Mouse (Mus musculus) forebrain, embryonic 13.5 days (tissue): ENCODE results near the gene Slc13a5. TPM values are rescaled to one million over a fixed set of nuclear protein-coding genes. Genes with fewer than 3 reads are reported as not detected.

Experiments
- polyA plus RNA-seq: library from polyadenylated mRNA; unstranded; fragments of >200 nt; fragmentation: Nextera tagmentation; extraction: Ambion mirVana; gene quantifications from 2 replicates; pipeline ENCODE4 v1.2.1, GENCODE M21; 2015

The Slc13a5 gene
- polyA plus RNA-seq, 1 experiment from 2014 or later = 0.12 TPM

Other genes starting within 250 kb of the Slc13a5 start
- gene Aipl1, start 229.7 kb downstream of the Slc13a5 start, polyA plus RNA-seq = 0.23 and 0.31 TPM in 2 replicates
- 155 and 171 TPM in 2 replicates for gene Pimreg, start 225.2 kb downstream of the Slc13a5 start, polyA plus RNA-seq
- gene Pitpnm3, start 131.4 kb downstream of the Slc13a5 start, polyA plus RNA-seq = 0.63 and 0.65 TPM in 2 replicates
- gene Gm43951, start 60.4 kb downstream of the Slc13a5 start, polyA plus RNA-seq = 0.94 and 1.2 TPM in 2 replicates
- 26.2 and 29.9 TPM in 2 replicates for gene 4933427D14Rik, start 59.8 kb downstream of the Slc13a5 start, polyA plus RNA-seq
- gene Txndc17, start 59.7 kb downstream of the Slc13a5 start, polyA plus RNA-seq = 152 and 157 TPM in 2 replicates
- 69.7 and 70.0 TPM in 2 replicates for gene Med31, start 51.6 kb downstream of the Slc13a5 start, polyA plus RNA-seq
- gene Xaf1, start 34.4 kb upstream of the Slc13a5 start, polyA plus RNA-seq = 0.98 and 1.8 TPM in 2 replicates
- not detected in 2 replicates for gene Fbxo39, start 47.2 kb upstream of the Slc13a5 start, polyA plus RNA-seq
- 6.4 and 9.1 TPM in 2 replicates for gene Tekt1, start 95.2 kb upstream of the Slc13a5 start, polyA plus RNA-seq
- 2.2 and 2.6 TPM in 2 replicates for gene Smtnl2, start 144.5 kb upstream of the Slc13a5 start, polyA plus RNA-seq
- not detected in 2 replicates for gene Ggt6, start 168.3 kb upstream of the Slc13a5 start, polyA plus RNA-seq
- 111 and 122 TPM in 2 replicates for gene Mybbp1a, start 174.1 kb upstream of the Slc13a5 start, polyA plus RNA-seq
- 3.5 and 3.6 TPM in 2 replicates for gene Spns2, start 222.7 kb upstream of the Slc13a5 start, polyA plus RNA-seq